Mouse (Mus musculus) thymus, adult 2 months (tissue): Measurements from ENCODE around the gene Anapc5.

ENCODE experiments used
- CTCF ChIP-seq: fragments of 200-500 bp; IDR thresholded peaks from 2 replicates; pipeline ENCODE4 v1.5.1; 2012; ENCODE audit warnings: mild to moderate bottlenecking, control low read depth, low read length, moderate library complexity, borderline replicate concordance; ENCODE audit not compliant: control insufficient read depth, poor library complexity, insufficient read depth; ENCODE audit errors: extremely low read depth
- POLR2A ChIP-seq: fragments of 200-500 bp; IDR thresholded peaks from 2 replicates; pipeline ENCODE4 v1.6.1; 2012; ENCODE audit warnings: mild to moderate bottlenecking, low read length, control low read depth, moderate library complexity; ENCODE audit not compliant: control insufficient read depth, poor library complexity, insufficient read depth; ENCODE audit errors: extremely low read depth

DNA sequence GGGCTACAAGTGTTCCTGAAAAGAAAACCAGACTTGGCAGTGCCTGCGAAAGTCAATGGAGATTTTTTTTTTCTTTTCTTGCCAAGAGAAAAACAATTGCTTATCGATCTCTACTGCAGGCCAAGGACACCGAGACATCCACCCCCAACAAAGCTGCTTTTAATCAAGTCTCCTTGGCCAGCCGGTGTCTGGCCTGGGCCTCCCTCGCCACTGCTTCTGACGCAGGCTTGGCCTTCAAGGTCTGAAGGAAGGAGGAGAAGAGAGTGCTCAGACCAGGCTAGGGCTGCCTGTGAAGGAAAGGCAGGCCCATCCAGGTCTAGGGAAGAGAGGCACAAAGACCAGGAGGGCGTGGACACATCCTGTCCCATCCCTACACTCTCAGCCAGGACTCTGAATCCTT lies 50.8 kb downstream of the Anapc5 start:
- TF ChIP-seq CTCF, result no peak
- no peak for TF ChIP-seq POLR2A
